Mouse (Mus musculus) ES-Bruce4 (cell line): ENCODE data around the gene Timm23.

Source experiments
- CTCF ChIP-seq: IDR thresholded peaks from one replicate; pipeline ENCODE4 v1.8.1; 2011; ENCODE audit warnings: low read depth, low read length
- EP300 ChIP-seq: IDR thresholded peaks from 2 replicates; pipeline ENCODE4 v1.6.1; 2011; ENCODE audit warnings: low read depth, low read length; ENCODE audit not compliant: insufficient read depth
- POLR2A ChIP-seq: IDR thresholded peaks from one replicate; pipeline ENCODE4 v1.8.1; 2011; ENCODE audit warnings: low read length; ENCODE audit not compliant: insufficient read depth

GRCm38 (mm10) chr14:32191926-32192325 lies 9.8 kb downstream of the Timm23 start:
- TF ChIP-seq POLR2A: no peak
- TF ChIP-seq CTCF: no peak
- TF ChIP-seq EP300: no peak
